Mouse (Mus musculus) stomach, embryonic 14.5 days (tissue): Measurements from ENCODE around the gene Irx3. TPM values are rescaled to one million over a fixed set of nuclear protein-coding genes. Genes with fewer than 3 reads are reported as not detected.

Experiments used
- ATAC-seq: fragments of 200-750 bp; cut with Nextera tagmentation; 2 replicates; pipeline ENCODE4 v1.8.0; 2017; ENCODE audit warnings: low read depth, moderate TSS enrichment; ENCODE audit not compliant: insufficient number of reproducible peaks, insufficient read depth, low FRiP score
- H3K27ac ChIP-seq: fragments of 300-500 bp; sonication (generic); 2 replicates; pipeline ENCODE4 v1.5.1; 2014; ENCODE audit warnings: mild to moderate bottlenecking, low read length, moderate library complexity, mixed read lengths
- H3K27me3 ChIP-seq: fragments of 300-500 bp; sonication (generic); 2 replicates; pipeline ENCODE4 v1.6.1; 2014; ENCODE audit warnings: low read length, control low read depth, mixed read lengths; ENCODE audit not compliant: control insufficient read depth, insufficient read depth
- H3K36me3 ChIP-seq: fragments of 300-500 bp; sonication (generic); 2 replicates; pipeline ENCODE4 v1.6.1; 2014; ENCODE audit warnings: mild to moderate bottlenecking, control low read depth, low read length, moderate library complexity, mixed read lengths; ENCODE audit not compliant: control insufficient read depth, insufficient read depth
- H3K4me1 ChIP-seq: fragments of 300-500 bp; sonication (generic); 2 replicates; pipeline ENCODE4 v1.6.1; 2014; ENCODE audit warnings: low read length, control low read depth, mixed read lengths; ENCODE audit not compliant: control insufficient read depth, insufficient read depth
- H3K4me2 ChIP-seq: fragments of 300-500 bp; sonication (generic); replicated peaks from 2 replicates; pipeline ENCODE4 v1.6.1; 2014; ENCODE audit warnings: low read depth, low read length, control low read depth
- H3K4me3 ChIP-seq: fragments of 300-500 bp; sonication (generic); 2 replicates; pipeline ENCODE4 v1.5.1; 2014; ENCODE audit warnings: low read depth, low read length, control low read depth
- H3K9ac ChIP-seq: fragments of 300-500 bp; sonication (generic); replicated peaks from 2 replicates; pipeline ENCODE4 v1.6.1; 2014; ENCODE audit warnings: low read depth, mild to moderate bottlenecking, control low read depth, low read length, moderate library complexity, mixed read lengths
- H3K9me3 ChIP-seq: fragments of 300-500 bp; sonication (generic); 2 replicates; pipeline ENCODE4 v1.6.1; 2016; ENCODE audit warnings: low read depth, low read length, control low read depth; ENCODE audit not compliant: control insufficient read depth
- WGBS: fragments of 180-500 bp; shearing (Covaris S2); extraction: QIAGEN DNeasy Blood & Tissue Kit; methylation state at CpG from one replicate; pipeline ENCODE4 v1.1.7; 2014; 5-methylcytosine and 5-hydroxymethylcytosine counted together
- polyA plus RNA-seq: library from polyadenylated mRNA; unstranded; fragments of >200 nt; fragmentation: Nextera tagmentation; extraction: Ambion mirVana; gene quantifications from 2 replicates; pipeline ENCODE4 v1.2.1, GENCODE M21; 2014

The Irx3 gene
- polyA plus RNA-seq, result 4.2 and 4.6 TPM in 2 replicates

- peak within 1 kb of the TSS; percentile 78 for H3K27ac ChIP-seq
- H3K4me1 ChIP-seq, result peaks cover 8% of the 10 kb centered on the region; the same call in 1 of the 2 replicates
- peak within 1 kb of the TSS; percentile 51 for H3K4me3 ChIP-seq
- WGBS, result under 1% methylated on average over 33 of the region's 33 CpGs
- peak; percentile 64 for ATAC-seq
- H3K36me3 ChIP-seq, result no peaks in the 10 kb centered on the region
- no peaks in the 10 kb centered on the region for H3K9me3 ChIP-seq
- peak within 1 kb of the TSS; percentile 93 for H3K4me2 ChIP-seq
- H3K9ac ChIP-seq, result peak within 1 kb of the TSS; percentile 47
- H3K27me3 ChIP-seq, result peaks cover 72% of the 10 kb centered on the region
Observed at GRCm38 (mm10) chr8:91801839-91802238, at the start of gene Irx3. Gene Irx3 (minus strand): TSS chr8:91802067.

GRCm38 (mm10) chr8:91851359-91851758 lies 49.5 kb upstream of the Irx3 start:
- no peak overlapping the region for H3K4me3 ChIP-seq
- H3K9ac ChIP-seq, result no peak overlapping the region
- H3K27ac ChIP-seq, result no peak overlapping the region
- H3K4me2 ChIP-seq, result no peak overlapping the region
- WGBS, result 71% methylated on average over 10 of the region's 10 CpGs
- H3K36me3 ChIP-seq, result no peaks in the 10 kb centered on the region
- H3K9me3 ChIP-seq, result no peaks in the 10 kb centered on the region
- H3K27me3 ChIP-seq, result no peaks in the 10 kb centered on the region
- ATAC-seq, result no peak
- no peaks in the 10 kb centered on the region for H3K4me1 ChIP-seq

- Histone ChIP-seq H3K4me3 (no peak overlapping the region), H3K27me3 (no peaks in the 10 kb centered on the region), H3K9ac (no peak overlapping the region), H3K4me1 (no peaks in the 10 kb centered on the region), H3K36me3 (no peaks in the 10 kb centered on the region), H3K27ac (no peak overlapping the region), H3K9me3 (no peaks in the 10 kb centered on the region), H3K4me2 (no peak overlapping the region)
- ATAC-seq, result no peak
- 85% methylated on average over 6 of the region's 6 CpGs for WGBS
Observed at GRCm38 (mm10) chr8:91849984-91850383, 48.1 kb upstream of the Irx3 start.

- WGBS, result 65% methylated on average over 8 of the region's 8 CpGs
- ATAC-seq, result no peak
Observed at GRCm38 (mm10) chr8:91849529-91849928, 47.7 kb upstream of the Irx3 start.

GRCm38 (mm10) chr8:91845641-91846040 lies 43.8 kb upstream of the Irx3 start:
- H3K4me2 ChIP-seq, result no peak overlapping the region
- H3K27ac ChIP-seq, result no peak overlapping the region
- no peak overlapping the region for H3K4me3 ChIP-seq
- no peaks in the 10 kb centered on the region for H3K36me3 ChIP-seq
- no peaks in the 10 kb centered on the region for H3K27me3 ChIP-seq
- H3K4me1 ChIP-seq, result no peaks in the 10 kb centered on the region
- no peaks in the 10 kb centered on the region for H3K9me3 ChIP-seq
- 78% methylated on average over 3 of the region's 3 CpGs for WGBS
- no peak for ATAC-seq
- H3K9ac ChIP-seq, result no peak overlapping the region

More at GRCm38 (mm10) chr8:91849529-91849928, 47.7 kb upstream of the Irx3 start:
- Histone ChIP-seq H3K9ac (no peak overlapping the region), H3K9me3 (no peaks in the 10 kb centered on the region), H3K27me3 (no peaks in the 10 kb centered on the region), H3K4me2 (no peak overlapping the region), H3K4me1 (no peaks in the 10 kb centered on the region), H3K36me3 (no peaks in the 10 kb centered on the region), H3K27ac (no peak overlapping the region), H3K4me3 (no peak overlapping the region)

GRCm38 (mm10) chr8:91837131-91837530 lies 35.3 kb upstream of the Irx3 start:
- no peaks in the 10 kb centered on the region for H3K9me3 ChIP-seq
- no peaks in the 10 kb centered on the region for H3K36me3 ChIP-seq
- 21% methylated on average over 1 of the region's 1 CpGs for WGBS
- H3K27me3 ChIP-seq, result no peaks in the 10 kb centered on the region
- no peaks in the 10 kb centered on the region for H3K4me1 ChIP-seq
- no peak for ATAC-seq
- no peak overlapping the region for H3K9ac ChIP-seq
- H3K27ac ChIP-seq, result no peak overlapping the region
- H3K4me3 ChIP-seq, result no peak overlapping the region
- no peak overlapping the region for H3K4me2 ChIP-seq

- no peak overlapping the region for H3K9ac ChIP-seq
- no peak overlapping the region for H3K27ac ChIP-seq
- 58% methylated on average over 9 of the region's 9 CpGs for WGBS
- no peaks in the 10 kb centered on the region for H3K27me3 ChIP-seq
- H3K36me3 ChIP-seq, result no peaks in the 10 kb centered on the region
- no peaks in the 10 kb centered on the region for H3K4me1 ChIP-seq
- no peak for ATAC-seq
- no peak overlapping the region for H3K4me3 ChIP-seq
- H3K9me3 ChIP-seq, result no peaks in the 10 kb centered on the region
- no peak overlapping the region for H3K4me2 ChIP-seq
Observed at GRCm38 (mm10) chr8:91836685-91837084, 34.8 kb upstream of the Irx3 start.

- no peaks in the 10 kb centered on the region for H3K9me3 ChIP-seq
- WGBS, result 53% methylated on average over 14 of the region's 14 CpGs
- no peak overlapping the region for H3K4me2 ChIP-seq
- H3K27ac ChIP-seq, result no peak overlapping the region
- no peak overlapping the region for H3K9ac ChIP-seq
- H3K4me3 ChIP-seq, result no peak overlapping the region
- H3K36me3 ChIP-seq, result no peaks in the 10 kb centered on the region
- no peaks in the 10 kb centered on the region for H3K27me3 ChIP-seq
- no peaks in the 10 kb centered on the region for H3K4me1 ChIP-seq
- no peak for ATAC-seq
Observed at GRCm38 (mm10) chr8:91827661-91828060, 25.8 kb upstream of the Irx3 start.

- Histone ChIP-seq H3K4me1 (no peaks in the 10 kb centered on the region), H3K4me3 (no peak overlapping the region), H3K4me2 (no peak overlapping the region), H3K36me3 (no peaks in the 10 kb centered on the region), H3K9ac (no peak overlapping the region), H3K27ac (no peak overlapping the region), H3K9me3 (no peaks in the 10 kb centered on the region), H3K27me3 (no peaks in the 10 kb centered on the region)
- 87% methylated on average over 9 of the region's 9 CpGs for WGBS
- no peak for ATAC-seq
Observed at GRCm38 (mm10) chr8:91827192-91827591, 25.3 kb upstream of the Irx3 start.
